Mouse (Mus musculus) mouse embryonic stem cell (cell line): ENCODE results near the gene Setd3.

Experiments used
- in situ Hi-C, 2 experiments: fragments of 300-500 bp; cut with MboI; formaldehyde crosslinking; loops; 1 replicate in 1 of 2; 3 replicates in 1 of 2; pipeline ENCODE4 v1.14.3; 2019 to 2020; ENCODE audit warnings: low sequenced_read_pairs in 2 of 2, low pct_unique_long_range_greater_than_20kb in 1 of 2, mixed read lengths in 1 of 2; ENCODE audit not compliant: unreplicated experiment in 1 of 2

Gene Setd3

GRCm38 (mm10) chr12:108179246-108179320 is at the start of gene Setd3:
TSS of gene Setd3 (minus strand) at chr12:108179314.
- in situ Hi-C loops, result no loop called here

DNA sequence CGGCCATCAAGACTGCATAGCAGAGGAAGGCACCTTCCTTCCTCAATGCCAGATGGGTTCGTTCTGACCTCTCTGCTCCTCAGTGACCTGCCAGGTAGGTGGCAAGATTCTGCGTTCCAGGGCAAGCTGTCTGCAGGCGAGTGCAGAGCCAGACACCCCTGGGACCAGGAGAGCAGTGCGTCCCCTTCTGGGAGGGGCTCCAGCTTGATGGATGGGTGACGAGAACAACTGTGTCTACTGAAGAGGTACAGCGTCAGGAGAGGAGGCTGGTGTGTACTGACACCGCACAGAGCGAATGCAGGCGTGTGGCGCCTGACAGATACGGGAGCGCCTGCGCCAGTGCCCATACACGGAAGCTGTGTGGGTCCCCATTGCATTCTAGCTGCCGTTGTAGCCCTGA is 48.4 kb upstream of the Setd3 start:
- in situ Hi-C loops, result no loop called here

DNA sequence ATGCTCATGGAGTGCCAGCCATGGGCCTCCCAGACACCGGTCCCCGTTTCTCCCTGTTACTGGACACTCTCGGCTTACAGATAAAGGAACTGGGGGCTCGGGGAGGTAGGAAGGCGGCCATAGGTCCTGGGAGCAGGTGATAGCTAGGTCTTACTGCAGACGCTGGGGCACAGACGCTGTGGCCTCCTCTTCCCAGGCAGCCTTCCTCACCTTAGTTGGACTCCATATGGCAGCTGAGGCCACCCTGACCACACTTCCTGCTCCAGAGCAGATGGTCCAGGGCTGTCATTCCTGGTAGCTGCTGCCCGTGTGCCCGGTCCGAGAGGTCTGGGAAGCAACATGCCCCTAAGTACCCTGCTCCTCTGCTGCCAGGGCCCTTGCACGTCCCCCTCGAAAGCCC is 47.8 kb upstream of the Setd3 start:
- in situ Hi-C loops, result no loop called here

- in situ Hi-C loops, result no loop called here
These were observed 47.1 kb upstream of the Setd3 start for GRCm38 (mm10) chr12:108226216-108226615.

- in situ Hi-C loops, result no loop called here
These were observed 46.7 kb upstream of the Setd3 start for GRCm38 (mm10) chr12:108225781-108226180.

DNA sequence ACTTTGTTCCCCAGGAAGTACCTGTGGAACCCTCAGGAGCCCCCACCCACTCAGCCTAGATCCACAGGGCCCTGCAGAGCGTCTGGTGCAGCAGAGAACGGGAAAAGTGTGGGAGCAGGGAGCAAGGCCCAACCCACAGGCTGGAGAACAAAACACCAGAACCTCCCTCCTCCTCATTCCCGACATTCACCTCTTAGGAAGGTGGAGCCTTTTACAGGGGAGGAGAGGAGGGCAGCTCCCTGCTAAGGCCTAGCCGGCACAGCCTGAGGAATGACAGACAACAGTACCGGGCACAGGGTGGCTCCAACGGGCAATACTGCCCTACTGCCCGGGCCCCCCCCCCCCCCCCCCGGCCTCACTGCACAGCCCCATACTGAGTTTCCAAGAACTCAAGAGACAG is 44.2 kb upstream of the Setd3 start:
- in situ Hi-C loops, result no loop called here

- in situ Hi-C loops, result no loop called here
These were observed 42.6 kb upstream of the Setd3 start for GRCm38 (mm10) chr12:108221712-108222111.

- in situ Hi-C loops, result no loop called here
These were observed 42.1 kb upstream of the Setd3 start for GRCm38 (mm10) chr12:108221206-108221605.

DNA sequence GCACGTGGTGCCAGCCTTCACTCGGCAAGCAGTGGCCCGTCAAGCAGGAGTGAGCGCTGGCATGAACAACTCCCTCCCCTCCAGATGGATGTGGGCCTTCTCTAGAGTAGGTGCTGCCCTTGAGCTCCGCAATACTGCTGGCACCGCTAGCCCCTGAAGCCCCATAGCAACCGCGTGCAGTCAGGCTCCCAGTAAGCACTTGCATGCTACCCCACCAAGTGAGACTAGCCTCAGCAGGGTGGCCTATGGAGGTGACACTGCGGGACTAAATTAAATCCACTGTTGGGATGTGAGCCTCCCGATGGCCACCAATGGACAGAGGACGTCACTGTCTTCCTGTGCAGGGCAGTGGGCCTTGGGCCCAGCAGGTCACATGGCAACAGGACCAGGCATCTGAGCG is 41.5 kb upstream of the Setd3 start:
- in situ Hi-C loops, result no loop called here

DNA sequence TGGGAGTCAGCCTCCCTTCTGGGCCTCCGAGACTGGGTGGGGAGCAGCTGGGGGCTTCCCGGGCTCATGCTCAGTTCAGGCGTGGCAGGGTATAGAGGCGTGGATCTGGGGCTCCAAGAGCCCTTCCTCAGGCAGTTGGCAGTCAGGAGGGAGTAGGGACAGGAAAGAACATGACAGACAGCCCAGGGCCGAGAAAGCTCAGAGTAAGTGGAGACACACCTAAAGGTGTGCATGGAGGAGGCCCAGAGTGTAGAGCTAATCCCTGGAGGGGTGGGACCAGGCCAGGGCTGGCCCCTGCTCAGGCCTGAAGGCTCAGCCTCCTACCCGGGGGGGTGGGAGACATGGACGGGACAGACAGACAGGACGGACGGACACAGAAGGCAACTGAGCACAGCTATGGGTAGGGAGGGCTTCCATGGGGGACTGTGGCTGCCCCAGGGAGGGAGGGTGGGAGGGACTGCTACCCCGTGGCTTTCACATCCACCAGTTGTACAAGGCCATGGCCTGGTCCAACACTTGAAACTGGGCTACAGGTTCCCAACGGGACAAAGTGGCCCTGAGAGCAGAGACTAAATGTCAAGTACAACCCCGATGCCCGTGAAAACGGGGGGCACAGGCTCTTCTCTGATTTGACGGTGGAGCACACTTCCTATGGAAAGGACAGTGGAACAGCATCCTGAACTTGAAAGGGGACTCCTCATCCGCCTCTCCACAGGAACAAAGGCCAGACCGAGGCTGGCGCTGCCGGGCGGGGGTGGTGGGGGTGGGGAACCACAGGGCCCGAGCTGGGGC is 40.9 kb upstream of the Setd3 start:
- in situ Hi-C loops, result loop anchor here in 1 of 2 experiments (5.0 kb wide), 1 partner anchor 77 kb away; no protein-coding TSS in a partner anchor

GRCm38 (mm10) chr12:108219163-108219562 is 40.0 kb upstream of the Setd3 start:
- in situ Hi-C loops, result loop anchor here in 1 of 2 experiments (5.0 kb wide), 1 partner anchor 78 kb away; no protein-coding TSS in a partner anchor

- in situ Hi-C loops, result loop anchor here in 1 of 2 experiments (5.0 kb wide), 1 partner anchor 80 kb away; no protein-coding TSS in a partner anchor
These were observed 38.5 kb upstream of the Setd3 start for GRCm38 (mm10) chr12:108217572-108217971.

GRCm38 (mm10) chr12:108216611-108217370 is 37.7 kb upstream of the Setd3 start:
- in situ Hi-C loops, result loop anchor here in 1 of 2 experiments (5.0 kb wide), 1 partner anchor 81 kb away; no protein-coding TSS in a partner anchor

- in situ Hi-C loops, result loop anchor here in 1 of 2 experiments (5.0 kb wide), 1 partner anchor 82 kb away; no protein-coding TSS in a partner anchor
These were observed 36.0 kb upstream of the Setd3 start for GRCm38 (mm10) chr12:108215090-108215489.

DNA sequence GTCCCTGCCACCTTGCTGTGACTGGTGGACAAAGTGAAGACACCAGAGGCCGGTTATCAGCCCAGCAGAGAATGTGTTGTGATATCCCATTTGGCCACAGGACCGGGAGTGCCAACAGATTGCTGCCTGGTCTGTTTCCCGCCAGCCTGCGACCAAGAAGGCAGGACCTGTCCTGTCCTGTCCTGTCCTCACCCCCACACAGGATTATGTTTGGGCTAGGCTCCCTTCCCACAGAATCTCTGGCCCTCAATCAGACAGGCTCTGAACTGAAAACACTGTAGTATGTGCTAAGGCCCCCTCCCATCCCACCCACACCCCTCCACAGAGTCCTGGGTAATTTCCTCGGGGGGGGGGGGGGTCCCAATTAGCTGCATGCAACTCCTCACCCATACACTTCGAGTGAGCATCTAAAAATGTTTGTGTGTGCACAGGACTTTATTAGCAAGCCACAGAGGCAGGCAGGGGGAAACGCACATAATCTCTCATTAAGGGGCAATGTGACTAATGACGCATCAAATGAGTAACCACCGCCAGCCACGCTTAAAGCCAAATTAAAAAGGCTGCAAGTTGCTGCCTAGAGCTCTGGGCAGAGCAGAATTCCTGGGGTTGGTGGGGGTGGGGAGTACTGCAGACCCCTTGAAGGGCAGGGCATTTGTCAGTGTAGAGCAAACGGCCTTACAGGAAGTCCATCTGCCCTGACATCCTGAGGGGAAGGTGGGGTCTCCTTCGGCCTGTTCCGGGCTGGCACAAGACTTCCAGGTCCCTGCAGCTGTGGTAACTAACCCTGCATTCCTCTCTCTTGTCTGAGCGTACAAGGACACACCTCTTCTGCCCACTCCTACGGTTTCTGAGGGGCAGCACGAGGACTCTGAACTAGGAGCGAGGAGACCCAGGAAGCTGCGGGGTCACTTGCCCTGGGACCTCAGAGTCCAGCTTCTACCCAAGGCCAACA is 34.3 kb upstream of the Setd3 start:
- in situ Hi-C loops, result no loop called here

DNA sequence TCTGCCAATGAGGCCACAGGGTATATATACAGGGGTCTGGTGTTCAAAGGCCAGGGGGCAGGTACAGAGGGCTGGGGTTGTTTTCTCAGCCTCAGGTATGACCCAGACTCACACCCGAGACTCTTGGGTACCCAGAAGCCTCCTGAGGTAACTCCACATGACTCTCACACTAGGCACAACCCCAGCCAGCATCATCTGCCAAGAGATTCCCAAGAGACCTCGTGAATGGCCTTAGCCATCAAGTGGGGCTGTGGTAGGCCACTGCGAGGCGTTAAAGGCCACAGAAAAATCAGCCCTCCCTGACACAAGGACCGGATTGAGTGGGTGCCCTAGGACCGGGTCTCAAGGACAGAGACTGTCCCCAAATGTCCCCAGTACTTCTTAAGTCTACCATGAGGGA is 33.4 kb upstream of the Setd3 start:
- in situ Hi-C loops, result no loop called here

- in situ Hi-C loops, result no loop called here
These were observed 33.0 kb upstream of the Setd3 start for GRCm38 (mm10) chr12:108212071-108212470.

DNA sequence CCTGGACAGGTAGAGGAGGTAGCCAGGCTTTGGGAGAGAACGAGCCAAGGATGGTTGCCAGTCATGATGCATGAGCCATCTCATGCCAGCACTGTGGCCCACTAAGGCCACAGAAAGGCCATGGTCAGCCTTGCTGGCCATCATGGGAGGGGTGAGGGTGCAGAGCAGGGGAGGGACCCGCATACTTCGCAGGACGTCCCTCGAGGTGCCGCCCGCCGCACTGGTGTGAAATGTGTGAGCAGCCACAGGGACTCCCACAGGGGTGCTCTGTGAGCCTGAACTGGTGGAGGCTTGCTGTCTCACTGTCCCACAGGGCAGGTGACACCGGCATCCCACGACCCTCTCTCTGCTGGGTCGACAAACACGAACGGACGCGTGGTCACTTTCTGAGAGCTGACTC is 31.5 kb upstream of the Setd3 start:
- in situ Hi-C loops, result no loop called here
